Mouse (Mus musculus) myocyte (in vitro differentiated cells): Measurements from ENCODE around the gene Gm42669. TPM values are rescaled to one million over a fixed set of nuclear protein-coding genes. Genes with fewer than 3 reads are reported as not detected.

Experiments used
- H3K27me3 ChIP-seq: one replicate; pipeline ENCODE4 v1.6.1; 2011; ENCODE audit not compliant: control insufficient read depth, insufficient read depth, insufficient read length
- H3K36me3 ChIP-seq: one replicate; pipeline ENCODE4 v1.6.1; 2011; ENCODE audit not compliant: control insufficient read depth, insufficient read depth
- H3K4me2 ChIP-seq: one replicate; pipeline ENCODE4 v1.6.1; 2011; ENCODE audit warnings: low read depth, control low read depth
- H3K4me3 ChIP-seq: one replicate; pipeline ENCODE4 v1.5.1; 2011; ENCODE audit warnings: mild to moderate bottlenecking, control low read depth, moderate library complexity
- H3K79me2 ChIP-seq: one replicate; pipeline ENCODE4 v1.6.1; 2011; ENCODE audit not compliant: control insufficient read depth, insufficient read depth
- H3ac ChIP-seq: one replicate; pipeline ENCODE4 v1.6.1; 2011; ENCODE audit not compliant: control insufficient read depth, insufficient read length
- CEBPB ChIP-seq: IDR thresholded peaks from 2 replicates; pipeline ENCODE4 v1.6.1; 2011; ENCODE audit warnings: mild to moderate bottlenecking, moderate library complexity; ENCODE audit not compliant: poor library complexity, insufficient read depth, severe bottlenecking
- E2F4 ChIP-seq: IDR thresholded peaks from one replicate; pipeline ENCODE4 v1.6.1; 2011; ENCODE audit warnings: mild to moderate bottlenecking, control low read depth, moderate library complexity; ENCODE audit not compliant: insufficient read depth
- MAX ChIP-seq: IDR thresholded peaks from one replicate; pipeline ENCODE4 v1.6.1; 2011; ENCODE audit warnings: low read depth, mild to moderate bottlenecking, control low read depth
- MYOD1 ChIP-seq, 3 experiments: IDR thresholded peaks; one replicate each; pipeline ENCODE4 v1.6.1; 2011; ENCODE audit warnings: control low read depth in 2 of 3, low read depth in 2 of 3, mild to moderate bottlenecking in 2 of 3, moderate library complexity in 1 of 3; ENCODE audit not compliant: insufficient read length in 2 of 3, control insufficient read depth in 1 of 3
- MYOG ChIP-seq, 3 experiments: IDR thresholded peaks; one replicate each; pipeline ENCODE4 v1.6.1; 2011; ENCODE audit warnings: control low read depth in 2 of 3, low read depth in 2 of 3, mild to moderate bottlenecking in 2 of 3; ENCODE audit not compliant: insufficient read length in 2 of 3, control insufficient read depth in 1 of 3, insufficient read depth in 1 of 3
- POLR2A ChIP-seq: IDR thresholded peaks from one replicate; pipeline ENCODE4 v1.6.1; 2011; ENCODE audit warnings: low read depth, mild to moderate bottlenecking, control low read depth, moderate library complexity; ENCODE audit not compliant: insufficient read length
- POLR2AphosphoS2 ChIP-seq: IDR thresholded peaks from one replicate; pipeline ENCODE4 v1.6.1; 2011; ENCODE audit warnings: low read depth, control low read depth; ENCODE audit not compliant: insufficient read length
- REST ChIP-seq: IDR thresholded peaks from one replicate; pipeline ENCODE4 v1.6.1; 2011; ENCODE audit warnings: mild to moderate bottlenecking, control low read depth, moderate library complexity; ENCODE audit not compliant: insufficient read depth, insufficient read length
- SRF ChIP-seq: IDR thresholded peaks from one replicate; pipeline ENCODE4 v1.6.1; 2011; ENCODE audit warnings: low read depth; ENCODE audit not compliant: control insufficient read depth, insufficient read length
- TCF12 ChIP-seq: IDR thresholded peaks from one replicate; pipeline ENCODE4 v1.6.1; 2011; ENCODE audit warnings: mild to moderate bottlenecking, control low read depth; ENCODE audit not compliant: poor library complexity, insufficient read depth, severe bottlenecking
- TCF3 ChIP-seq: IDR thresholded peaks from one replicate; pipeline ENCODE4 v1.6.1; 2011; ENCODE audit warnings: low read depth, control low read depth; ENCODE audit not compliant: insufficient read length
- USF1 ChIP-seq: IDR thresholded peaks from one replicate; pipeline ENCODE4 v1.6.1; 2011; ENCODE audit warnings: low read depth, mild to moderate bottlenecking, control low read depth, moderate library complexity
- polyA plus RNA-seq: library from polyadenylated mRNA; unstranded; fragments of >200 nt; fragmentation: generic; extraction: Trizol; gene quantifications from one replicate; pipeline ENCODE4 v1.2.1, GENCODE M21; 2012; ENCODE audit warnings: missing spikeins

Gm42669 gene
- polyA plus RNA-seq, 1 experiment, result 0.02 TPM

- Histone ChIP-seq H3K27me3 (no peaks in the 10 kb centered on the region), H3ac (no peak overlapping the region), H3K4me2 (no peak overlapping the region), H3K79me2 (no peaks in the 10 kb centered on the region), H3K4me3 (no peak overlapping the region), H3K36me3 (no peaks in the 10 kb centered on the region)
- TF ChIP-seq MAX, result no peak
- no peak for TF ChIP-seq MYOG (IDR thresholded peaks at IDR 0.05; ENCODE audit: control insufficient read depth in 1 of 3, insufficient read depth in 1 of 3, insufficient read length in 2 of 3, low read depth in 2 of 3)
- no peak for TF ChIP-seq CEBPB
- TF ChIP-seq USF1, result no peak
- TF ChIP-seq TCF3, result no peak
- no peak for TF ChIP-seq MYOD1 (IDR thresholded peaks at IDR 0.05; ENCODE audit: control insufficient read depth in 1 of 3, insufficient read length in 2 of 3, low read depth in 2 of 3)
- no peak for TF ChIP-seq REST
Observed at GRCm38 (mm10) chr5:107492471-107492870, 14.9 kb upstream of the Gm42669 start.

GRCm38 (mm10) chr5:107494759-107495158, 12.7 kb upstream of the Gm42669 start:
- Histone ChIP-seq H3K4me2 (no peak overlapping the region), H3K27me3 (no peaks in the 10 kb centered on the region), H3K4me3 (no peak overlapping the region), H3ac (no peak overlapping the region), H3K36me3 (no peaks in the 10 kb centered on the region), H3K79me2 (no peaks in the 10 kb centered on the region)
- no peak for TF ChIP-seq POLR2AphosphoS2
- TF ChIP-seq TCF12, result no peak
- TF ChIP-seq SRF, result no peak
- no peak for TF ChIP-seq REST
- no peak for TF ChIP-seq USF1
- TF ChIP-seq MYOG (IDR thresholded peaks at IDR 0.05; ENCODE audit: control insufficient read depth in 1 of 3, insufficient read depth in 1 of 3, insufficient read length in 2 of 3, low read depth in 2 of 3), result no peak
- TF ChIP-seq TCF3, result no peak
- TF ChIP-seq POLR2A, result no peak
- no peak for TF ChIP-seq MAX
- TF ChIP-seq E2F4, result no peak
- no peak for TF ChIP-seq CEBPB
- no peak for TF ChIP-seq MYOD1 (IDR thresholded peaks at IDR 0.05; ENCODE audit: control insufficient read depth in 1 of 3, insufficient read length in 2 of 3, low read depth in 2 of 3)

- TF ChIP-seq MAX (no peak), REST (no peak), POLR2A (no peak), USF1 (no peak), POLR2AphosphoS2 (no peak), CEBPB (no peak), MYOD1 (IDR thresholded peaks at IDR 0.05; ENCODE audit: control insufficient read depth in 1 of 3, insufficient read length in 2 of 3, low read depth in 2 of 3) (no peak), TCF12 (no peak), SRF (no peak), TCF3 (no peak), E2F4 (no peak), MYOG (IDR thresholded peaks at IDR 0.05; ENCODE audit: control insufficient read depth in 1 of 3, insufficient read depth in 1 of 3, insufficient read length in 2 of 3, low read depth in 2 of 3) (no peak)
- no peak overlapping the region for H3K4me2 ChIP-seq
- H3K4me3 ChIP-seq, result no peak overlapping the region
- no peaks in the 10 kb centered on the region for H3K36me3 ChIP-seq
- H3K27me3 ChIP-seq, result no peaks in the 10 kb centered on the region
- no peak overlapping the region for H3ac ChIP-seq
- no peaks in the 10 kb centered on the region for H3K79me2 ChIP-seq
Observed at GRCm38 (mm10) chr5:107496047-107496446, 11.4 kb upstream of the Gm42669 start.

GRCm38 (mm10) chr5:107497519-107498501, 9.6 kb upstream of the Gm42669 start:
- Histone ChIP-seq H3K79me2 (no peaks in the 10 kb centered on the region), H3ac (no peak overlapping the region), H3K4me3 (no peak overlapping the region), H3K27me3 (no peaks in the 10 kb centered on the region), H3K36me3 (no peaks in the 10 kb centered on the region), H3K4me2 (peak overlapping the region; percentile 18)
- TF ChIP-seq CEBPB (no peak), POLR2A (no peak), REST (no peak), USF1 (no peak)

- H3ac ChIP-seq, result no peak overlapping the region
Observed at GRCm38 (mm10) chr5:107498806-107499310, 8.6 kb upstream of the Gm42669 start.

More at GRCm38 (mm10) chr5:107498806-107499310, 8.6 kb upstream of the Gm42669 start:
- Histone ChIP-seq H3K27me3 (no peaks in the 10 kb centered on the region), H3K4me3 (no peak overlapping the region), H3K36me3 (no peaks in the 10 kb centered on the region), H3K79me2 (no peaks in the 10 kb centered on the region), H3K4me2 (no peak overlapping the region)
- TF ChIP-seq POLR2A (no peak), MAX (no peak), TCF12 (no peak), MYOG (IDR thresholded peaks at IDR 0.05; ENCODE audit: control insufficient read depth in 1 of 3, insufficient read depth in 1 of 3, insufficient read length in 2 of 3, low read depth in 2 of 3) (no peak)
